Mouse (Mus musculus): Measurements from ENCODE around the gene Xpnpep3.
"Not testable (repeated sequence)": the region's sequence is repeated elsewhere in the genome, so short reads cannot be mapped to it uniquely, and the experiment has no call there.

Xpnpep3 gene

GRCm38 (mm10) chr15:81479446-81480213, 79.7 kb downstream of the Xpnpep3 start:
- DNase-seq (ENCODE audit: extremely low spot score, low spot score), result no peak

GRCm38 (mm10) chr15:81480284-81480683, 80.3 kb downstream of the Xpnpep3 start:
- DNase-seq (ENCODE audit: extremely low spot score, low spot score), result not testable (repeated sequence)

GRCm38 (mm10) chr15:81480977-81481379, 81.0 kb downstream of the Xpnpep3 start:
- peak; percentile 19 for DNase-seq (ENCODE audit: extremely low spot score, low spot score)

GRCm38 (mm10) chr15:81482966-81483365, 83.0 kb downstream of the Xpnpep3 start:
- no peak for DNase-seq (ENCODE audit: extremely low spot score, low spot score)

GRCm38 (mm10) chr15:81483691-81484090, 83.8 kb downstream of the Xpnpep3 start:
- DNase-seq (ENCODE audit: extremely low spot score, low spot score), result no peak

GRCm38 (mm10) chr15:81485483-81485882, 85.5 kb downstream of the Xpnpep3 start:
- DNase-seq (ENCODE audit: extremely low spot score, low spot score), result no peak

- no peak for DNase-seq (ENCODE audit: extremely low spot score, low spot score)
These were observed 103.5 kb downstream of the Xpnpep3 start for GRCm38 (mm10) chr15:81503466-81503865.

GRCm38 (mm10) chr15:81503995-81504394, 104.1 kb downstream of the Xpnpep3 start:
- DNase-seq (ENCODE audit: extremely low spot score, low spot score), result no peak
